17 mouse cellular contexts compared by ENCODE assay signal in genomic region chr5:63817270-63817669, GRCm38 (mm10). TPM values are rescaled to one million over a fixed set of nuclear protein-coding genes. Genes with fewer than 3 reads are reported as not detected.
DNase-seq lines count a peak whose midpoint lies in the region; ATAC-seq and TF ChIP-seq lines count a peak whose summit lies in the region.
"Had no signal": no experiment of that assay in that cellular context is flagged by ENCODE, and none has a peak within 500 bp of the region (broad histone marks: within the 10 kb centered on the region; RNA-seq: fewer than 3 reads in every experiment).

No protein-coding gene starts in this region.

- no peak overlapping the region for H3K4me2 ChIP-seq in lung, embryonic 14.5 days
- no peak overlapping the region for H3K4me2 ChIP-seq in intestine, embryonic 16.5 days (ENCODE audit: low read depth, low read length)
- H3K4me2 ChIP-seq: embryonic facial prominence, embryonic 13.5 days; hindbrain, embryonic 12.5 days; limb, embryonic 12.5 days had no signal

- no peak for TF ChIP-seq CTCF in lung, embryonic 14.5 days (IDR thresholded peaks at IDR 0.05; ENCODE audit: low read depth)
- no peak for TF ChIP-seq CTCF in cerebellum, adult 2 months (IDR thresholded peaks at IDR 0.05; ENCODE audit: borderline replicate concordance, insufficient read depth, low read depth, low read length)

- H3K9me3 ChIP-seq in lung, embryonic 14.5 days (ENCODE audit: low read depth, low read length) = no peaks in the 10 kb centered on the region
- H3K9me3 ChIP-seq in intestine, embryonic 16.5 days (ENCODE audit: control insufficient read depth, low read length) = no peaks in the 10 kb centered on the region
- H3K9me3 ChIP-seq: embryonic facial prominence, embryonic 13.5 days; hindbrain, embryonic 12.5 days; limb, embryonic 12.5 days had no signal

- 56% methylated on average over 5 of the region's 5 CpGs for WGBS in lung, embryonic 14.5 days
- WGBS in intestine, embryonic 16.5 days = 52% methylated on average over 5 of the region's 5 CpGs
- WGBS in cerebellum, adult 2 months = 33% methylated on average over 5 of the region's 5 CpGs

- H3K4me3 ChIP-seq in lung, embryonic 14.5 days (ENCODE audit: low read depth, low read length) = no peak overlapping the region
- no peak overlapping the region for H3K4me3 ChIP-seq in intestine, embryonic 16.5 days (ENCODE audit: low read length)
- no peak overlapping the region for H3K4me3 ChIP-seq in cerebellum, adult 2 months (replicated peaks; ENCODE audit: insufficient read depth, low read depth, low read length)
- H3K4me3 ChIP-seq: embryonic facial prominence, embryonic 13.5 days; heart, adult 2 months; hindbrain, embryonic 12.5 days; limb, embryonic 12.5 days had no signal

- no peak overlapping the region for H3K9ac ChIP-seq in lung, embryonic 14.5 days
- H3K9ac ChIP-seq in intestine, embryonic 16.5 days (ENCODE audit: low read depth, low read length) = no peak overlapping the region
- H3K9ac ChIP-seq: embryonic facial prominence, embryonic 13.5 days; forebrain, postnatal 0 days; hindbrain, embryonic 12.5 days; limb, embryonic 12.5 days had no signal

- no peak for TF ChIP-seq POLR2A in cerebellum, adult 2 months (IDR thresholded peaks at IDR 0.05; ENCODE audit: borderline replicate concordance, insufficient read depth, low read length)

- no peak for ATAC-seq in lung, embryonic 14.5 days (ENCODE audit: insufficient read depth)
- 0 out of 2 replicates have a peak, but pooled peaks have one; percentile 19 for ATAC-seq in intestine, embryonic 16.5 days
- ATAC-seq: forebrain, postnatal 0 days; inflammation-experienced regulatory T-cells, adult 6 months had no signal

- H3K36me3 ChIP-seq in lung, embryonic 14.5 days (ENCODE audit: insufficient read depth) = no peaks in the 10 kb centered on the region
- no peaks in the 10 kb centered on the region for H3K36me3 ChIP-seq in intestine, embryonic 16.5 days (ENCODE audit: control insufficient read depth, insufficient read depth, low read length)
- H3K36me3 ChIP-seq: embryonic facial prominence, embryonic 13.5 days; hindbrain, embryonic 12.5 days; limb, embryonic 12.5 days had no signal

- H3K27me3 ChIP-seq in lung, embryonic 14.5 days (ENCODE audit: insufficient read depth, low read length) = peaks cover 7% of the 10 kb centered on the region; the same call in 1 of the 2 replicates
- no peaks in the 10 kb centered on the region for H3K27me3 ChIP-seq in intestine, embryonic 16.5 days (replicated peaks; ENCODE audit: control insufficient read depth, insufficient read depth, low read length)
- no peaks in the 10 kb centered on the region; the same call in 1 of the 2 replicates for H3K27me3 ChIP-seq in cerebellum, adult 2 months (ENCODE audit: control insufficient read depth, insufficient read depth, low read length)

- no peak overlapping the region for H3K27ac ChIP-seq in lung, embryonic 14.5 days (ENCODE audit: low read depth)
- H3K27ac ChIP-seq in intestine, embryonic 16.5 days (ENCODE audit: low read length) = peak overlapping the region; percentile 71
- H3K27ac ChIP-seq in cerebellum, adult 2 months (ENCODE audit: insufficient read depth, low read length) = no peak overlapping the region
- H3K27ac ChIP-seq: embryonic facial prominence, embryonic 13.5 days; heart, adult 2 months; hindbrain, embryonic 12.5 days; limb, embryonic 12.5 days had no signal

- DNase-seq in heart, adult 9 months (ENCODE audit: low spot score in 2 of 2) = peak; percentile 23 to 46
- DNase-seq in heart, postnatal 25 days (ENCODE audit: low spot score) = no peak
- peak; percentile 11 for DNase-seq in lung, embryonic 14.5 days
- no peak for DNase-seq in lung, postnatal 36 days
- DNase-seq in thymus, postnatal 36 days = no peak
- DNase-seq in cerebellum, adult 2 months = no peak
- DNase-seq: adrenal gland, postnatal 36 days; cerebellum, adult 9-11 months; forebrain, postnatal 0 days; layer of hippocampus, adult 9-11 months; thymus, postnatal 14 days had no signal

- intact Hi-C loops in heart, postnatal 25 days (cut with DNase I) = no loop called here

- 0 out of 2 replicates have a peak, but pooled peaks cover 2% of the 10 kb centered on the region for H3K4me1 ChIP-seq in lung, embryonic 14.5 days (ENCODE audit: insufficient read depth)
- H3K4me1 ChIP-seq in intestine, embryonic 16.5 days (ENCODE audit: control insufficient read depth, insufficient read depth, low read length) = peaks cover 27% of the 10 kb centered on the region
- no peaks in the 10 kb centered on the region for H3K4me1 ChIP-seq in cerebellum, adult 2 months (ENCODE audit: control insufficient read depth, insufficient read depth, low read length)
- H3K4me1 ChIP-seq: embryonic facial prominence, embryonic 13.5 days had no signal

RNA-seq across cellular contexts. Expression of gene 0610040J01Rik, which starts 5.1 kb away (rescaled TPM):
- 1 to 10 TPM; 2.1 TPM for total RNA-seq in heart, postnatal 25 days (2021)
- 15.9 and 16.7 TPM in 2 replicates for polyA plus RNA-seq in lung, embryonic 14.5 days (2014; fragmentation: Nextera tagmentation; extraction: Ambion mirVana)
- 48.4 and 51.9 TPM in 2 replicates for polyA plus RNA-seq in intestine, embryonic 16.5 days (2015; fragmentation: Nextera tagmentation; extraction: Ambion mirVana)
- 8.9 and 9.2 TPM in 2 replicates for polyA plus RNA-seq in cerebellum, adult 2 months (2012; rRNA removed)
- polyA plus RNA-seq: inflammation-experienced regulatory T-cells, adult 6 months had no signal

Comparison
In these comparisons a context has a peak if more than half of its experiments do, and no peak if none do; other contexts are left out.
1. DNase-seq: peak in heart, adult 9 months (2 of 2) and lung, embryonic 14.5 days (single experiment); none in heart, postnatal 25 days (single experiment), lung, postnatal 36 days (single experiment), thymus, postnatal 36 days (0 of 2) and cerebellum, adult 2 months (0 of 2).